Mouse (Mus musculus) kidney, adult 9 months (tissue): Measurements from ENCODE around the gene Sh3bp5l.

Experiments
- DNase-seq: peaks from one replicate; pipeline ENCODE4 v3.0.0; 2022

Gene Sh3bp5l

DNA sequence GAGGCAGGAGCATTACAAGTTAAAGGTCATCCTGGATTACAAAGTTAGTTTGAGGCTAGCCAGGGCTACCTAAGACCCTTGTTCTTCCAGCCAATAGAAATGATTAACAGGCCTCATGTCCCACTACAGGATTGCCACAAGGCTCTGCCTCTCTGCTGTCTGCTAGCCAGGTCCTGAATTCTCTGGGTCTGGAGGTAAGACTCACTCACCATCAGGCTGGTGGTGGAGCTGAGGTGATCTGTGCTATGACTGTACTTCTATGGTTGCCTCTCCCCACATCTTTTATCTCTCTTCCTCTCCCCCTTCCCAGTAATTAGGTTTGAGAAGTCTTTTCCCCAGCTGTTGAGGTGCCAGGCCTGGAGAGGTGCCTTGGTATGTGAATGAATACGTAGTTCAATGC is 49.0 kb downstream of the Sh3bp5l start:
- no peak for DNase-seq

DNA sequence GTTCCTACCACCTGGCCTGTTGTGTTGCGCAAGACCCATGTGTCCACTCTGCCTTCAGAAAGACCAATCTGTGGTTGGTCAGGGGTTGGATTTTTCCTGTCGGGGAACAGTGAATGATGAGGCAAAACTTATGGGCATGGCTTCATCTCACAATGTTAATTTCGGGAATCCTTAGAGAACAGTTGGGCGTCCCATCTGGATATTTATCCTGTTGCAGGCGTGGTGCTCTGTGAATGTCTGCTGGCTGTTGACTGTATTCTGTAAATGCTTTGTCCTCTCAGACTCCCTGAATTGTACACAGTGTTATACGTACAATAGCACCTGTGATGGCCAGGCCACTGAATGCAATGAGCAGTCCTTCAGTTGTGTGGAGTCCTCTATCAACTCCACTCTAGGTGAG is 51.9 kb downstream of the Sh3bp5l start:
- no peak for DNase-seq
